Mouse (Mus musculus) kidney, adult 2 months (tissue): ENCODE results near the gene Creld2.

Source experiments
- CTCF ChIP-seq: fragments of 200-500 bp; conservative IDR thresholded peaks from 2 replicates; pipeline ENCODE4 v1.5.1; 2011; ENCODE audit warnings: low read depth, mild to moderate bottlenecking, control low read depth, low read length, moderate library complexity, mixed read lengths; ENCODE audit not compliant: insufficient read depth, insufficient read length
- POLR2A ChIP-seq: fragments of 200-500 bp; IDR thresholded peaks from one replicate; pipeline ENCODE4 v1.6.1; 2011; ENCODE audit warnings: low read depth, low read length, control low read depth

GRCm38 (mm10) chr15:88822513-88822912 is 3.1 kb downstream of the Creld2 start:
- TF ChIP-seq CTCF = no peak
- TF ChIP-seq POLR2A = no peak
